Mouse (Mus musculus) liver, embryonic 14.5 days (tissue): ENCODE measurements around the gene Lrrc25. TPM values are rescaled to one million over a fixed set of nuclear protein-coding genes. Genes with fewer than 3 reads are reported as not detected.

ENCODE experiments used
- ATAC-seq: fragments of 200-750 bp; cut with Nextera tagmentation; 2 replicates; pipeline ENCODE4 v1.8.0; 2017; ENCODE audit warnings: moderate number of reproducible peaks, mild to moderate bottlenecking, moderate library complexity; ENCODE audit not compliant: insufficient read depth
- DNase-seq, 3 experiments: peaks; one replicate each; pipeline ENCODE4 v3.0.0-alpha.2; 2012 to 2013; ENCODE audit warnings: low read depth in 3 of 3, low spot score in 3 of 3
- H3K27ac ChIP-seq: fragments of 300-500 bp; sonication (generic); 2 replicates; pipeline ENCODE4 v1.5.1; 2014; ENCODE audit warnings: moderate library complexity, mild to moderate bottlenecking, control low read depth, inconsistent platforms
- H3K27me3 ChIP-seq: fragments of 300-500 bp; sonication (generic); 2 replicates; pipeline ENCODE4 v1.6.1; 2014; ENCODE audit warnings: mild to moderate bottlenecking, low read length, moderate library complexity; ENCODE audit not compliant: control insufficient read depth, insufficient read depth
- H3K36me3 ChIP-seq: fragments of 300-500 bp; sonication (generic); replicated peaks from 2 replicates; pipeline ENCODE4 v1.6.1; 2014; ENCODE audit warnings: low read depth; ENCODE audit not compliant: control insufficient read depth, insufficient read depth
- H3K4me1 ChIP-seq, 2 experiments: fragments of 200-500 bp in 1 of 2; fragments of 300-500 bp in 1 of 2; sonication (generic) in 1 of 2; replicated peaks; 2 replicates each; pipeline ENCODE4 v1.6.1; 2012 to 2014; ENCODE audit warnings: antibody characterized with exemption in 1 of 2, inconsistent platforms in 1 of 2, low read length in 1 of 2; ENCODE audit not compliant: control insufficient read depth in 2 of 2, insufficient read depth in 2 of 2
- H3K4me2 ChIP-seq: fragments of 300-500 bp; sonication (generic); 2 replicates; pipeline ENCODE4 v1.6.1; 2014; ENCODE audit warnings: low read depth, mild to moderate bottlenecking, control low read depth, moderate library complexity
- H3K4me3 ChIP-seq, 2 experiments: fragments of 200-500 bp in 1 of 2; fragments of 300-500 bp in 1 of 2; sonication (generic) in 1 of 2; 2 replicates each; pipeline ENCODE4 v1.5.1; 2012 to 2014; ENCODE audit warnings: low read depth in 2 of 2, low read length in 2 of 2, mild to moderate bottlenecking in 2 of 2, control low read depth in 1 of 2, inconsistent platforms in 1 of 2, moderate library complexity in 1 of 2; ENCODE audit not compliant: insufficient read depth in 1 of 2
- H3K9ac ChIP-seq: fragments of 300-500 bp; sonication (generic); replicated peaks from 2 replicates; pipeline ENCODE4 v1.6.1; 2014; ENCODE audit warnings: mild to moderate bottlenecking, control low read depth, moderate library complexity
- H3K9me3 ChIP-seq: fragments of 300-500 bp; sonication (generic); 2 replicates; pipeline ENCODE4 v1.6.1; 2016; ENCODE audit warnings: low read length, mixed read lengths; ENCODE audit not compliant: control insufficient read depth
- CTCF ChIP-seq: IDR thresholded peaks from 2 replicates; pipeline ENCODE4 v1.5.1; 2016; ENCODE audit warnings: antibody characterized with exemption, low read depth, control low read depth
- EP300 ChIP-seq: IDR thresholded peaks from 2 replicates; pipeline ENCODE4 v1.6.1; 2016; ENCODE audit warnings: antibody characterized with exemption, low read depth
- WGBS: fragments of 180-500 bp; shearing (Covaris S2); extraction: QIAGEN DNeasy Blood & Tissue Kit; methylation state at CpG from one replicate; pipeline ENCODE4 v1.1.7; 2014; ENCODE audit not compliant: insufficient replicate concordance; 5-methylcytosine and 5-hydroxymethylcytosine counted together
- polyA plus RNA-seq, 2 experiments: library from polyadenylated mRNA; depleted of rRNA in 1 of 2; stranded (reverse) in 1 of 2; unstranded in 1 of 2; fragments of >200 nt; fragmentation: Nextera tagmentation in 1 of 2; extraction: Ambion mirVana in 1 of 2; gene quantifications; 2 replicates each; pipeline versions ENCODE4 v1.2.1 to v1.2.3; 2012 to 2014

Gene Lrrc25
- polyA plus RNA-seq, 2 experiments = 4.3 to 4.7 TPM

DNA sequence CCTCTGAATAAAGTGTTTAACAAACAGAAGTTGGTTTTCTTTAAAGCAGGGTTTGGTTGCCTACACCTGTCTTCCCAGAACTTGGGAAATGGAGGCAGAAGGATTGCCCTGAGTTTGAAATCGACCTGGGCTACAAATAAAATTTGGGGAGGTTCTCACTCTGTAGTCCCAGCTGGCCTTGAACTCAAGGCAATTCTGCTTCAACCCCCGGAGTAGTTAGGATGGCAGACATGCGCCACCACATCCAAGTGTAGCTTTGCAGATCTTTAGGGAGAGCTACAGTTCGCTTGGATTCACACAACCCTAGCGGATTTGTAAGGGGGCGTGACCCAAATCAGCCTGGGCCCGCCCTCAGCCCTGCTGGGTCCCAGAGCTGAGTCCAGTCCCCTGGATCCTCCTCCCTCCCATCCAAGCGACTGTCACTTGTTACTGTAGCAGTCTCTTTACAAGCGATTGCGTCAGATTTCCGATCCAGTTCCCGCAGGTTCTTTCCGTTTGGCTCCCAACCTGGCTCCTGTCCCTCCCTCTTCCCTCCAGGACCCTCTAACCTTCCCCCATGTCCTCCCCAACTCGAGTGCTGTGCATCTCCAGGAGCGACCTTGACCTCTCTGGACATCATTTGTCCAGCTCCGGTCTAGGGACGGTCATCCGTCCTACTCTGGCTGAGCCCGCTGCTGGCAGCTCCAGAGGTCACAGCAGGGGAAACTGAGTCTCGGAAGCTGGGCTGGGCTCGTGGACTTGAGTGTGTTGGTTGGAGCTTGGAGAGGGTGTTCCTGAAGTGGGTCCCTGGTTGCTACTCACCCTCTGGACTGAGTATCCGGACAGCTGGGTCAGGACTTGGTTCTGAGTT, 14.8 kb downstream of the Lrrc25 start:
- Histone ChIP-seq H3K9ac (peak overlapping the region; percentile 54), H3K36me3 (no peaks in the 10 kb centered on the region), H3K4me3 (peak overlapping the region; percentile 39 to 71), H3K4me1 (peaks cover 20 to 29% of the 10 kb centered on the region in 2 experiments), H3K4me2 (peak overlapping the region; percentile 81), H3K27me3 (peaks cover 8% of the 10 kb centered on the region), H3K27ac (peak overlapping the region; percentile 44; the same call in 1 of the 2 replicates), H3K9me3 (no peaks in the 10 kb centered on the region)
- no peak for TF ChIP-seq CTCF
- TF ChIP-seq EP300 = no peak
- ATAC-seq (peak; percentile 50), DNase-seq (no peak)
- WGBS = 10% methylated on average over 22 of the region's 22 CpGs

DNA sequence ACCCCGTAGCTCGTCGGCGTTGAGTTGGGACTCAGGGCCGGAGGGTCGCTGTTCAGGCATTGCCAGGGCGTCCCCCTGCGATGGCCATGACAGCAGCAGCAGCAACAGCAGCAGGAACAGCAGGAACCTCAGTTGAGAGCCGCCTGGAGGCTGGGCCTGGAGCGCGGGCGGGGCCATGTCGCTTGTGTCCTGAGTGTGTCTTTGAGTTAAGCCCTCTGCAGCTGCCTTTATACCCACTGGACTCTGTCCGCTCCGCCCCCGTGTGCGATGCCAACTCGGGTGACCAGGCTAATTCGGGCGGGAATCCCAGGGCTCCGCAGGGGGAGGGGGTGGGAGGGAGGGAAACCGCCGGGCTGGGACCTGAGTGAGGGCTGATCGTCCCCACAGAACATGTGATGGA, 15.5 kb downstream of the Lrrc25 start:
- TF ChIP-seq CTCF (0 out of 2 replicates have a peak, but pooled peaks have one; percentile 17), EP300 (no peak)
- Histone ChIP-seq H3K9me3 (no peaks in the 10 kb centered on the region), H3K27ac (peak overlapping the region; percentile 44; the same call in 1 of the 2 replicates), H3K4me2 (peak overlapping the region; percentile 81), H3K27me3 (peaks cover 8% of the 10 kb centered on the region), H3K4me3 (peak overlapping the region; percentile 39 to 71), H3K4me1 (peaks cover 20 to 33% of the 10 kb centered on the region in 2 experiments), H3K9ac (peak overlapping the region; percentile 54; the same call in 1 of the 2 replicates), H3K36me3 (no peaks in the 10 kb centered on the region)
- 11% methylated on average over 24 of the region's 24 CpGs for WGBS
- DNase-seq (no peak), ATAC-seq (no peak)

- Histone ChIP-seq H3K4me3 (peak within 1 kb of the TSS; percentile 39 to 71), H3K9me3 (no peaks in the 10 kb centered on the region), H3K36me3 (no peaks in the 10 kb centered on the region), H3K4me2 (peak within 1 kb of the TSS; percentile 81), H3K27me3 (peaks cover 8% of the 10 kb centered on the region), H3K4me1 (peaks cover 22 to 40% of the 10 kb centered on the region in 2 experiments), H3K27ac (peak within 1 kb of the TSS; percentile 44; the same call in 1 of the 2 replicates), H3K9ac (peak within 1 kb of the TSS; percentile 54; the same call in 1 of the 2 replicates)
- 59% methylated on average over 6 of the region's 6 CpGs for WGBS
- TF ChIP-seq CTCF (no peak), EP300 (no peak)
- DNase-seq (no peak), ATAC-seq (no peak)
Observed at GRCm38 (mm10) chr8:70632346-70632892, 16.5 kb downstream of the Lrrc25 start, which contains the start of gene Gdf15. Gene Gdf15, minus strand, starts transcription at chr8:70632456.

DNA sequence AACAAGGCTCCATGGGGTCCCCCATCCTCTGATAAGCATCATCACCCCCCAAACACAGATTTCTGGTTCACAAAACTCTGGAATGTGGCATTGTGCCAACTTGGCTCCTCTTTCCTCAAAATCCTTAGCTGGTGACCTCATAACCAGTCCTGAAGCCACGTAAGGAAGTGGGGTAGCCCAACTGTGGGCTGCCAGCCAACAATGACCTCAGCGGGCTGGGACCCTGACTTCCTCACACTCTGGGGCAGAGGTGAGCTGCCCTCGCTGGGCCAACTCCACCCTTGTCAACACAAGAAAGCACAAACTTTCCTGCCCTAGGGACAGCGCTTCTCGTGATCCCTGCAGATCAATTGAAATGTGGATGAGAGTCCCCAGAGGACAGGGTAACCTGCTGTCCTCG, 18.1 kb downstream of the Lrrc25 start:
- H3K4me2 ChIP-seq = no peak overlapping the region
- no peak for DNase-seq
- H3K27ac ChIP-seq = no peak overlapping the region
- ATAC-seq = no peak
- H3K4me1 ChIP-seq = peaks cover 26 to 46% of the 10 kb centered on the region in 2 experiments
- H3K9me3 ChIP-seq = no peaks in the 10 kb centered on the region
- H3K36me3 ChIP-seq = no peaks in the 10 kb centered on the region
- H3K27me3 ChIP-seq = peaks cover 8% of the 10 kb centered on the region
- WGBS = 47% methylated on average over 6 of the region's 6 CpGs
- TF ChIP-seq CTCF (no peak), EP300 (no peak)
- no peak overlapping the region for H3K9ac ChIP-seq
- H3K4me3 ChIP-seq = no peak overlapping the region

- H3K27me3 ChIP-seq = peaks cover 8% of the 10 kb centered on the region
- peaks cover 21 to 40% of the 10 kb centered on the region in 2 experiments for H3K4me1 ChIP-seq
- no peak overlapping the region for H3K4me3 ChIP-seq
- no peak overlapping the region for H3K4me2 ChIP-seq
- no peaks in the 10 kb centered on the region for H3K36me3 ChIP-seq
- no peak overlapping the region; the same call in 1 of the 2 replicates for H3K9ac ChIP-seq
- ATAC-seq = no peak
- no peaks in the 10 kb centered on the region for H3K9me3 ChIP-seq
- H3K27ac ChIP-seq = peak overlapping the region; percentile 5
- DNase-seq = no peak
- 23% methylated on average over 6 of the region's 6 CpGs for WGBS
- TF ChIP-seq EP300 (no peak; the same call in 1 of the 2 replicates), CTCF (no peak)
Observed at GRCm38 (mm10) chr8:70635527-70635926, 19.6 kb downstream of the Lrrc25 start.
